Mouse (Mus musculus) lung, embryonic 15.5 days (tissue): ENCODE data around the gene Adcy6. TPM values are rescaled to one million over a fixed set of nuclear protein-coding genes. Genes with fewer than 3 reads are reported as not detected.

ENCODE experiments used
- ATAC-seq: fragments of 200-750 bp; cut with Nextera tagmentation; 2 replicates; pipeline ENCODE4 v1.8.0; 2017; ENCODE audit warnings: moderate number of reproducible peaks, borderline replicate concordance; ENCODE audit not compliant: low FRiP score, low TSS enrichment; ENCODE audit errors: extremely low read depth
- H3K27ac ChIP-seq: fragments of 300-500 bp; sonication (generic); 2 replicates; pipeline ENCODE4 v1.5.1; 2015; ENCODE audit warnings: moderate library complexity, mild to moderate bottlenecking, inconsistent platforms
- H3K27me3 ChIP-seq: fragments of 300-500 bp; sonication (generic); 2 replicates; pipeline ENCODE4 v1.6.1; 2015; ENCODE audit warnings: inconsistent platforms
- H3K36me3 ChIP-seq: fragments of 300-500 bp; sonication (generic); 2 replicates; pipeline ENCODE4 v1.6.1; 2015; ENCODE audit warnings: inconsistent platforms
- H3K4me1 ChIP-seq: fragments of 300-500 bp; sonication (generic); 2 replicates; pipeline ENCODE4 v1.6.1; 2015; ENCODE audit warnings: inconsistent platforms
- H3K4me2 ChIP-seq: fragments of 300-500 bp; sonication (generic); 2 replicates; pipeline ENCODE4 v1.6.1; 2015; ENCODE audit warnings: inconsistent platforms, mild to moderate bottlenecking, moderate library complexity
- H3K4me3 ChIP-seq: fragments of 300-500 bp; sonication (generic); 2 replicates; pipeline ENCODE4 v1.5.1; 2015; ENCODE audit warnings: mild to moderate bottlenecking, inconsistent platforms
- H3K9ac ChIP-seq: fragments of 300-500 bp; sonication (generic); 2 replicates; pipeline ENCODE4 v1.6.1; 2015; ENCODE audit warnings: inconsistent platforms
- H3K9me3 ChIP-seq: fragments of 300-500 bp; sonication (generic); 2 replicates; pipeline ENCODE4 v1.6.1; 2016; ENCODE audit warnings: inconsistent platforms
- WGBS: fragments of 180-500 bp; shearing (Covaris S2); methylation state at CpG from one replicate; pipeline ENCODE4 v1.1.7; 2015; 5-methylcytosine and 5-hydroxymethylcytosine counted together
- polyA plus RNA-seq: library from polyadenylated mRNA; unstranded; fragments of >200 nt; fragmentation: Nextera tagmentation; extraction: Ambion mirVana; gene quantifications from 2 replicates; pipeline ENCODE4 v1.2.1, GENCODE M21; 2015

The Adcy6 gene
- polyA plus RNA-seq, 1 experiment from 2014 or later = 23.2 TPM

DNA sequence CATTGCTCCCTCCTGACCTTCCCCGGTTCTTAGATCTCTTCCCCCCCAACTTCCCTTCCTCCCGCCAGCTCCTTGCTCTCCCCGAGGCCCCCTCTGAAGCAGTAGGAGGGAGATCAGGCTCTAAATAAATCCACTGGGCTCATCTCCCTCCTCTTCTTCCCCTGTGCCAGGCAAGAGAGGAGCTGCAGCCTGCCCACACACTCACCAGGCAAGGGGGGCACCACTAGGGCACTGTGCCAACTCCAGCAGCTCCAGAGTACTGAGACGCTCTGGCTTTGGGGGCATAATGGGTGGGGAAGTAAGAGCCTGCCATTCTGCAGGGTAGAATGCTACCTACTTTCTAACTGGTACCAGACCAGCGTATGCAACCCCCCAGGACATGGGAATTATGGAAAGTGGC is 26.6 kb upstream of the Adcy6 start:
- no peak overlapping the region for H3K27ac ChIP-seq
- ATAC-seq = no peak
- H3K36me3 ChIP-seq = 0 out of 2 replicates have a peak, but pooled peaks cover 5% of the 10 kb centered on the region
- peak overlapping the region; percentile 95; the same call in 1 of the 2 replicates for H3K4me2 ChIP-seq
- H3K4me1 ChIP-seq = peaks cover 45% of the 10 kb centered on the region
- H3K9me3 ChIP-seq = no peaks in the 10 kb centered on the region
- no peak overlapping the region for H3K9ac ChIP-seq
- 51% methylated on average over 5 of the region's 5 CpGs for WGBS
- H3K4me3 ChIP-seq = 0 out of 2 replicates have a peak overlapping the region, but pooled peaks have one; percentile 88
- peaks cover 38% of the 10 kb centered on the region for H3K27me3 ChIP-seq

DNA sequence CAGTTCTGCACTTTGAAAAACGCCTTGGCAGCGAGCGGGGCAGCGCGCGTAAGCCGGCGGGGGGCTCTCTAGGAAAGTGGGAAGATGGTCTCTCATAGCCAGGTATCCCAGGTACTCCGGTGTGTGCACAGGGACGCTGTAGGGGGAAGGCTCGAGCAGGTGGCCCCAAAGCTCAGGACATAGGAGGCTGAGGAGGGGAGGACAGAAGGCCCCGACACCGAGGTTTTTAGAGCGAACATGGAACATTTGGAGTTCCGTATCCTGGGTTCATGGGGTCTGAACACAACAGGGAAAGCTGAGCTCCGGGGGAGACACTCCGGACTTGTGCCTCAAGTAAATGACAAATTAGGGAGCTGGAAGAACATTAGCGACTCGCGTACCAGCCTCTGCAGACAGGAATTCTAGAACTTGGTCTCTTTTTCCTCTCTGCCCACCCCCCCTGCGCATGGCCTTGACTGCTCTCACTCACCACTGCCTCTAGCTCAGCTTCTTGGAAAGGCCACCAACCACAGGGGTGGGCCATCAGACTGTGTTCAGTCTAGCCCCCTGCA is 25.5 kb upstream of the Adcy6 start:
- H3K9me3 ChIP-seq = no peaks in the 10 kb centered on the region
- H3K4me3 ChIP-seq = peak overlapping the region; percentile 88
- peaks cover 55% of the 10 kb centered on the region for H3K4me1 ChIP-seq
- peak overlapping the region; percentile 74 for H3K9ac ChIP-seq
- peaks cover 49% of the 10 kb centered on the region for H3K27me3 ChIP-seq
- H3K4me2 ChIP-seq = peak overlapping the region; percentile 95
- 2% methylated on average over 21 of the region's 21 CpGs for WGBS
- H3K36me3 ChIP-seq = 0 out of 2 replicates have a peak, but pooled peaks cover 4% of the 10 kb centered on the region
- no peak for ATAC-seq
- 0 out of 2 replicates have a peak overlapping the region, but pooled peaks have one; percentile 77 for H3K27ac ChIP-seq

DNA sequence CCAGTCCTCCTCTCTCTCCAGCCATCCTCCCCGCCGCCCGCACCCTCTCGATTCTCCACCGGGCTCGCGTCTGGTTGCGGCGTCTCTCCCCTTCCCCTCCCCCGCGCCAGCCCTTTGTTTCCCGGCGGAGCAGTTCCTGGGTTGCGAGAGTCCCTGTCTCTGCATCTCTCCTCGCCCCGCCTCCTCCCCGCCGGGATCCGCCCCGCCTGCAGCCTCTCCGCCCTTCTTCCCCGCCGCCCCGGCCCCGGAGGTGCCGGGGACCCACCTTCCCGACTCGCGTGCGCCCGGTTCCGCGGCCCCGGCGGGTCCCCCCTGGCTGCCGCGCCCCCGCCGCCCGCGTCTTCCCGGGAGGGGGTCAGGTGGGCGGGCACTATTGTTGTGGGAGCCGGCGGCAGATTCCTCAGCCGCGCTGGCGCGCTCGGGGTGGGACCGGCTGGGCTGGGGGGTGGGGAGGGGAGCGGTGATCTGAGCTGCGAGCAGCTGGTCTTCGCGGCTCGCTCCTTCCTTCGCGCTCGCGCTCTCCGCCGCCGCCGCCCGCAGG is 24.7 kb upstream of the Adcy6 start:
- Histone ChIP-seq H3K27me3 (peaks cover 56% of the 10 kb centered on the region), H3K4me3 (peak overlapping the region; percentile 88), H3K4me1 (peaks cover 61% of the 10 kb centered on the region), H3K4me2 (peak overlapping the region; percentile 95), H3K36me3 (no peaks in the 10 kb centered on the region), H3K27ac (peak overlapping the region; percentile 77), H3K9me3 (no peaks in the 10 kb centered on the region), H3K9ac (peak overlapping the region; percentile 74)
- WGBS = 1% methylated on average over 64 of the region's 65 CpGs
- ATAC-seq = peak; percentile 69; the same call in 1 of the 2 replicates

DNA sequence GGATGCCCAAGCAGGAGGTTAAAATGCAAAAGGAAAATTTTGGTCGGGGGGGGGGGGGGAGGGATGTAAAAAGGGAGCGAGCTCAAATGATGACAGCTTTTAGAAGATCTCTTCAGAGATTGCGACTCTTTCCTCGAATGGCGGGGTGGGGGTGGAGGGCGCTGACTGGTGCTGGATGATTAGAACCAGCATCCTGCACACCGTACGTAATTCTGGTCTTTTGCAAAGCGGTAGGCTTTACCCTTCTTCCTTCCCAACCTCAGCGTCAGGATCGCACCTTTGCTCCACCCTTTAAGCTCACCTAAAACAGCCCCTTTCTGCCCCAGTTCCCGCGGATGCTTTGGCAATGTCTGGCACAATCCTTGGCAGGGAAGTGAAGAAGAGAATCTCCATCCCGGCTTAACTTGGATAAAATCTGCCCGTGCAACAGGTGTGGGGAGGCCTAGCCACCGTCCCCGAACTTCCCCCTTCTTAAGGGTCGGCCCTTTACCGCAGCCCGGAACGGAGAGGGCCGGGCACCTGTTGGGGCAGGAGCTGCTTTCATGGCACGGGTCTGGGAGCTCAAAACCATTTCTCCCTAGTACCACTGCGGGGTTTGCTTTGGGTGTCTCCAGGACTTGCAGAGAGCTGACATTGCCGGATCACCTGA is 24.1 kb upstream of the Adcy6 start:
- WGBS = 2% methylated on average over 25 of the region's 25 CpGs
- Histone ChIP-seq H3K9ac (peak overlapping the region; percentile 74), H3K9me3 (no peaks in the 10 kb centered on the region), H3K27ac (peak overlapping the region; percentile 77; the same call in 1 of the 2 replicates), H3K36me3 (no peaks in the 10 kb centered on the region), H3K4me3 (peak overlapping the region; percentile 88), H3K4me1 (peaks cover 67% of the 10 kb centered on the region), H3K4me2 (peak overlapping the region; percentile 95), H3K27me3 (peaks cover 56% of the 10 kb centered on the region)
- no peak for ATAC-seq

DNA sequence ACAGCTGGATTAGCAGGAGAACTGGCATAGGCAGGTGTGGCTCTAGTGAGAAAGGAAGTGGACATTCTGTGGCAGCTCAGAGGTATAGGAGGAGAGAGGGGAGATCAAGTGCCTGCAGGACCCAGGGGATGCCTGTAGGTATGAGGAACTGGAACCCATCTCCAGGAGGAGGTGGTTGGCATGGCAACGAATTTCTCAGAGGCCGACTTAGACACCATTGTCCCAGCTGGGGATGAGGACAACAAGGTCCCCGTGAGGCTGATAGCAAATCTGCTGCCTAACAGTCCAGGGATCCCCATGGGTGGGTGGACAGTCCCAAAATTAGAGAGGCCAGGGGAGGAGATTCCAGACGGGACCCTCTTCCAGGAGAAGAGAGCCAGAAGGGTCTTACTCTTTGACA is 23.0 kb upstream of the Adcy6 start:
- Histone ChIP-seq H3K9ac (peak overlapping the region; percentile 43), H3K27ac (no peak overlapping the region), H3K4me2 (peak overlapping the region; percentile 95), H3K9me3 (no peaks in the 10 kb centered on the region), H3K36me3 (no peaks in the 10 kb centered on the region), H3K27me3 (peaks cover 56% of the 10 kb centered on the region), H3K4me1 (peaks cover 76% of the 10 kb centered on the region), H3K4me3 (peak overlapping the region; percentile 88; the same call in 1 of the 2 replicates)
- 0% methylated on average over 4 of the region's 4 CpGs for WGBS
- no peak for ATAC-seq

DNA sequence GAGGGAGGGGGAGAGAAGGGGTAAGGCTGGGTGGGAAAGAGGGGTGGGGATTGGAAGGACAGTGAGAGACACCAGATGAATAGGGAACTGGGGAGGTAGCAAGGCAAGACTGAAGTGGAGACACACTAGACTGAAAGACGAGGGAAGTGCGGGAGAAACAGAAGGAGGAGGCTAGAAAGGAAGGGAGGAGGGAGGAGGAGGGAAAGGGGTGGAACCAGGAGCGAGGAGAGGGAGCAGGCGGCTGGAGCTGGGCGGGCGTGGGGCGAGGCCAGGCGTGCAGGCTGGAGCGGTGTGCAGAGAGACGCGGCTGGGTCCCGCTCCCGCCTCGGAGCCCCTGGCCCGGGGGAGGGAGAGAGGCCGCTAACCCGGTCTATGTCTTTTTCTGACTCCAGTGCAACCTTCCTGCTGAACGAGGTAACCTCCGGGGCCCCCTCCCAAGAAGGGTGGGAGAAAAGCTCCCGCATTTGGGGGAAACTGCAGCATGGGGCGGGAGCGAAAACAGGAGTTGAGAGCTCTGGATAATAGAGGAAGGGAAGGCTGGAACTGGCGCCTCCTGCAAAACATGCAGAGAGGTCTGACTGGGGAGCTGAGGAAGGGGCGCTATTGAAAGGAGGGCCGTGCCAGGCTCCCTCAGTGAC is 22.4 kb upstream of the Adcy6 start:
- Histone ChIP-seq H3K4me1 (peaks cover 76% of the 10 kb centered on the region), H3K36me3 (no peaks in the 10 kb centered on the region), H3K27ac (peak overlapping the region; percentile 58), H3K4me3 (peak overlapping the region; percentile 88), H3K9ac (peak overlapping the region; percentile 43), H3K27me3 (peaks cover 56% of the 10 kb centered on the region), H3K4me2 (peak overlapping the region; percentile 95), H3K9me3 (no peaks in the 10 kb centered on the region)
- peak; percentile 53; the same call in 1 of the 2 replicates for ATAC-seq
- WGBS = 2% methylated on average over 23 of the region's 25 CpGs

DNA sequence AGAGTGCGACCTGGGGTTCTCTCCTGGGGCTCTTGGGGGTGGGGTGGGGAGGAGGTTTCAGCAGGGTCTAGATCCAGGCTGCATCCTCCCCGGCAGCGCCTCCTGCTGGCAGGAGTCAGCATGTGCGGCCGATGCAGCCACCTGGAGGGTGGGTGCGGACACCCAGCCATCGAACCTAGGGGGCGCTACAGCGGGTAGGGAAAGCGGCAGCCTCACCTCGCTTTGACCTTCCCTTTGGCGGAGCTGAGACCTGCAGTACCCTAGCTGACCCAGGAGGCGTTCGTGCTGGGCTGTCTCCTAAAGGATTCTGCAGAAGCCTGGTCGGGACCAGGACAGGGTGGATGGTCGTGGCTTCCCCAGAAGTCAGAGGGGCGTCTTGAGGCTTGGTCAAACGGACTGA is 21.6 kb upstream of the Adcy6 start:
- Histone ChIP-seq H3K9ac (0 out of 2 replicates have a peak overlapping the region, but pooled peaks have one; percentile 14), H3K4me3 (peak overlapping the region; percentile 88), H3K27me3 (peaks cover 53% of the 10 kb centered on the region), H3K27ac (peak overlapping the region; percentile 58), H3K4me1 (peaks cover 72% of the 10 kb centered on the region), H3K9me3 (no peaks in the 10 kb centered on the region), H3K4me2 (peak overlapping the region; percentile 95), H3K36me3 (no peaks in the 10 kb centered on the region)
- ATAC-seq = 0 out of 2 replicates have a peak, but pooled peaks have one; percentile 1
- WGBS = 1% methylated on average over 18 of the region's 18 CpGs

DNA sequence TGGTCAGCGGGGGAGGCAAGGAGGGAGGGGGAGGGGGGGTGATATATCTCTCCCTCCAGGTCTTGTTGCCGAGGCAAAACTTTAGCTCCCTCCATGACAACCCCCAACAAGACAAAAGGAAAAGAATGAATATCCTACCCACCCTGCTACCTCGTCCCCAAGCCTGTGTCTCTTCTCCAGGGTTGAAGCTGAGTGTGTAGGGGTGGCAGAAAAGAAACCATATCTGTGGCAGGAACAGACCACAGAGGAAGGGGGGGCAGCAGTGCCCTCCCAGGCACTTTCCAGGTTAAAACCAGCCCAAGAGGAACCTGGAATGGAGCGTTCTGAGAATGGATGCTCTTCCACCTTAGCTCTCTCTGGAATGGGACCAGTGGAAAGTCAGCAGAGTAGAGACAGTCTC is 20.7 kb upstream of the Adcy6 start, which contains the start of gene Cacnb3:
Gene Cacnb3 (plus strand): TSS at position 301 of the 400 bp plus-strand sequence.
- Histone ChIP-seq H3K27me3 (peaks cover 45% of the 10 kb centered on the region), H3K4me1 (peaks cover 63% of the 10 kb centered on the region), H3K36me3 (no peaks in the 10 kb centered on the region), H3K9me3 (no peaks in the 10 kb centered on the region), H3K4me2 (peak within 1 kb of the TSS; percentile 95), H3K4me3 (peak within 1 kb of the TSS; percentile 88), H3K9ac (0 out of 2 replicates have a peak within 1 kb of the TSS, but pooled peaks have one; percentile 14), H3K27ac (peak within 1 kb of the TSS; percentile 58; the same call in 1 of the 2 replicates)
- ATAC-seq = no peak
- WGBS = 46% methylated on average over 4 of the region's 4 CpGs

DNA sequence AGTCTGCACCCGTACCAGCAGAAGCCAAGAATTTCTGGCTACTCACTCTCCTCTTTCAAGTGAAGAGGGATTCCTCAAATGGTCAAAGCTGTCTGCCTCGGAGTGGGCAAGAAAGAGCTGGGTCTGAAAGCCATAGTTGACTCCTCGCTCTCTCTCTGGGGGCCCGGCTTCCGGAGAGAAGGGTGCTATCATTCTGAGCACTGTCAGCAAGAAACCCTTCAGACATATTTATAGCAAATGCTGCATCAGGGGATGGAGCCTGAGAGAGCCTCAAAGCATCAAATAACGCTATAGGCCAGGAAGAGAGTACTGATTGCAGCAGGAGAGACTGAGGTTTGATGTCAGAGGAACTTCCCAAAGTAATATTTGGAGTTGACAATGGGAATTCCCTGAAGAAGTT is 19.6 kb upstream of the Adcy6 start:
- 28% methylated on average over 6 of the region's 6 CpGs for WGBS
- H3K4me1 ChIP-seq = peaks cover 58% of the 10 kb centered on the region

DNA sequence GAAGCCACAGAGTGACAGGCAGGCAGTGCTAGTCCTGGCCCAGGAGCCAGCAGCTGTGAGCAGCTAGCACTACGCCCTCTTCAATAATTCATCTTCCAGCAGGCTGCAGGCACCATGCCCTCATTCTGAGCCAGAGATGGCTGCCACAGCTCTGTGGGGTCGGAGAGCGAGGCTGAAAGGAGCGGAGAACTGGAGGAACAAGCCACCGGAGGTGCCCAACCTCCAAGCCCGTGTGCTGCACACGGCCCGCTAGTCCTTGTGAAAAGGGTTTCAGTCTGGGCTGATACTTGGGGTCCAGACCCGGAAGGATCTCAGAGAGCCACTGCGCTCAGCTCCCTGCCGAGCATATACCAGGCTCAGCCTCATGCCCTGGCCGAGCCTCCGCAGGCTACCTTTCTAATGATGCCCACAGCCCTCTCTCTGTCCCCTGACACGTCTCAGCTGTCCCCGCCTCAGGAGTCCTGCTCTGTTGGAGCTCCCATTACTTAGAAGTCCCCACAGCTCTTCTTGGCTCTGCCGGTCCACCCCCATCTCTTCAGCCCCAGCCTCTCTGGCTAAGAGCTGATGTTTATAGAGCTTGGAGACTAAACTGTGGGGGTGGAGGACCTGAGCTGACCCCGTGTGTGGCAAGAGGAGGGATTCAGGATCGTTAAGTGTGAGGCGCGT is 18.8 kb upstream of the Adcy6 start:
- Histone ChIP-seq H3K4me1 (peaks cover 51% of the 10 kb centered on the region), H3K4me2 (peak overlapping the region; percentile 53), H3K27me3 (peaks cover 35% of the 10 kb centered on the region), H3K36me3 (no peaks in the 10 kb centered on the region), H3K4me3 (peak overlapping the region; percentile 4; the same call in 1 of the 2 replicates), H3K9ac (0 out of 2 replicates have a peak overlapping the region, but pooled peaks have one; percentile 18), H3K9me3 (no peaks in the 10 kb centered on the region), H3K27ac (peak overlapping the region; percentile 54)
- 8% methylated on average over 20 of the region's 20 CpGs for WGBS
- peak; percentile 40; the same call in 1 of the 2 replicates for ATAC-seq

More for the DNA sequence above, 19.6 kb upstream of the Adcy6 start:
- Histone ChIP-seq H3K4me3 (no peak overlapping the region), H3K27me3 (peaks cover 43% of the 10 kb centered on the region), H3K9me3 (no peaks in the 10 kb centered on the region), H3K27ac (peak overlapping the region; percentile 54), H3K9ac (no peak overlapping the region), H3K4me2 (no peak overlapping the region), H3K36me3 (no peaks in the 10 kb centered on the region)
- no peak for ATAC-seq
